Mouse (Mus musculus) limb, embryonic 14.5 days (tissue): ENCODE data around the gene Ap2a1. TPM values are rescaled to one million over a fixed set of nuclear protein-coding genes. Genes with fewer than 3 reads are reported as not detected.

Experiments used
- ATAC-seq: fragments of 200-750 bp; cut with Nextera tagmentation; 2 replicates; pipeline ENCODE4 v1.8.0; 2017; ENCODE audit warnings: low read depth, moderate number of reproducible peaks, moderate TSS enrichment; ENCODE audit not compliant: low FRiP score
- DNase-seq: peaks from one replicate; pipeline ENCODE4 v3.0.0-alpha.2; 2015; ENCODE audit warnings: low spot score
- H3K27ac ChIP-seq: fragments of 300-500 bp; sonication (generic); replicated peaks from 2 replicates; pipeline ENCODE4 v1.5.1; 2014; ENCODE audit warnings: low read depth, mild to moderate bottlenecking, low read length, moderate library complexity, mixed read lengths
- H3K27me3 ChIP-seq: fragments of 300-500 bp; sonication (generic); 2 replicates; pipeline ENCODE4 v1.6.1; 2014; ENCODE audit warnings: low read length, mixed read lengths; ENCODE audit not compliant: control insufficient read depth, insufficient read depth
- H3K36me3 ChIP-seq: fragments of 300-500 bp; sonication (generic); 2 replicates; pipeline ENCODE4 v1.6.1; 2014; ENCODE audit warnings: mild to moderate bottlenecking, low read length, moderate library complexity, mixed read lengths; ENCODE audit not compliant: control insufficient read depth, insufficient read depth
- H3K4me1 ChIP-seq: fragments of 300-500 bp; sonication (generic); 2 replicates; pipeline ENCODE4 v1.6.1; 2014; ENCODE audit warnings: antibody characterized with exemption, low read length, mixed read lengths; ENCODE audit not compliant: control insufficient read depth, insufficient read depth
- H3K4me2 ChIP-seq: fragments of 300-500 bp; sonication (generic); replicated peaks from 2 replicates; pipeline ENCODE4 v1.6.1; 2014; ENCODE audit warnings: low read depth, mild to moderate bottlenecking, low read length, moderate library complexity; ENCODE audit not compliant: severe bottlenecking
- H3K4me3 ChIP-seq: fragments of 300-500 bp; sonication (generic); replicated peaks from 2 replicates; pipeline ENCODE4 v1.5.1; 2014; ENCODE audit warnings: low read length
- H3K9ac ChIP-seq: fragments of 300-500 bp; sonication (generic); 2 replicates; pipeline ENCODE4 v1.6.1; 2014; ENCODE audit warnings: mild to moderate bottlenecking, low read depth, low read length, moderate library complexity; ENCODE audit not compliant: severe bottlenecking
- H3K9me3 ChIP-seq: fragments of 300-500 bp; sonication (generic); 2 replicates; pipeline ENCODE4 v1.6.1; 2016; ENCODE audit warnings: low read length; ENCODE audit not compliant: control insufficient read depth
- POLR2A ChIP-seq: fragments of 200-500 bp; IDR thresholded peaks from 2 replicates; pipeline ENCODE4 v1.8.0; 2012; ENCODE audit warnings: inconsistent platforms, mild to moderate bottlenecking, moderate library complexity, borderline replicate concordance; ENCODE audit not compliant: insufficient read depth, insufficient read length; ENCODE audit errors: extremely low read depth
- WGBS: fragments of 180-500 bp; shearing (Covaris S2); extraction: QIAGEN DNeasy Blood & Tissue Kit; methylation state at CpG from one replicate; pipeline ENCODE4 v1.1.7; 2014; 5-methylcytosine and 5-hydroxymethylcytosine counted together
- polyA plus RNA-seq, 2 experiments: library from polyadenylated mRNA; depleted of rRNA in 1 of 2; stranded (reverse) in 1 of 2; unstranded in 1 of 2; fragments of >200 nt; fragmentation: Nextera tagmentation in 1 of 2; extraction: Ambion mirVana in 1 of 2; gene quantifications; 2 replicates each; pipeline versions ENCODE4 v1.2.1 to v1.2.3; 2012 to 2014

The Ap2a1 gene
- polyA plus RNA-seq, 2 experiments, result 75.7 to 113 TPM

DNA sequence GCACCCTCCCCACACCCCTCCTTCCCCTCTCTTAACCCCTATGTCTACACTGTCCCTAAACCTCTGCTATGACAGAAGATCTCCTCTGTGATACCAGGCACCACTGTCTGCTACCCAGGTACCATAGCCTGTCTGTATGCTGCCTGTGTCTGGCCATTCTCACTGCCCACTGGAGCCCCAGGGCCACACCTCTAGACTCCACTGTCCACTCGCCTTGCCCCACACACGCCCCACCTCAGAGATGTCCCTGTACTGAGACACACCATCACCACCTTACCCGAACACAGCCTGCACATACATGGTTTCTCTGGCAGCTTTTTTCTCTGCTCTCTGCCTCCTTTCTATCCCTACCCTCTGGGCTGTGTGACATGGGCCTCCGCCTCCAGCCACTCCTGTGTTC lies 12.4 kb downstream of the Ap2a1 start:
- peaks cover 54% of the 10 kb centered on the region for H3K36me3 ChIP-seq
- ATAC-seq, result no peak
- no peaks in the 10 kb centered on the region for H3K9me3 ChIP-seq
- no peak overlapping the region for H3K4me3 ChIP-seq
- H3K4me2 ChIP-seq, result no peak overlapping the region
- H3K27me3 ChIP-seq, result no peaks in the 10 kb centered on the region
- DNase-seq, result no peak
- WGBS, result 97% methylated on average over 4 of the region's 4 CpGs
- TF ChIP-seq POLR2A, result no peak
- no peak overlapping the region for H3K27ac ChIP-seq
- H3K4me1 ChIP-seq, result no peaks in the 10 kb centered on the region
- H3K9ac ChIP-seq, result no peak overlapping the region

DNA sequence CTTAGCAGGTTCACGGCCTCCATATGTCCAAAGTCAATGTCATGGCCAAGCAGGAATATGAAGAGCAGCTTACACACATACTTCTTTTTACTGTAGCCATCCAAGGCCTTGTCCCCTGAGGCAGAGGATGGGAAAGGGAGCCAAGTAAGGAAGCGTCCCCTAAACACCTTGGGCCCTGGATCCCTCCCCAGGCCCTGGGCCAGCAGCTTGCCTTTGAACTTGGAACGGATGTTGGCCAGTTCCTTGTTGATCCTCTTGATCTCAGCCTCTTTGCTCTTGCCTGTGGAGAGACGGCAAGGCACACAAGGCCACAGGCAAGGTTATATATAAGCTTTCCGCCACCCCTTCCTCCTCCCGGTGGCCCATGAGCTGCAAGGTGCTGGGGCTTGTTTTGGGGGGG lies 13.1 kb downstream of the Ap2a1 start:
- Histone ChIP-seq H3K27me3 (no peaks in the 10 kb centered on the region), H3K4me3 (no peak overlapping the region), H3K27ac (no peak overlapping the region), H3K4me2 (no peak overlapping the region), H3K36me3 (peaks cover 58% of the 10 kb centered on the region), H3K9me3 (no peaks in the 10 kb centered on the region), H3K4me1 (no peaks in the 10 kb centered on the region), H3K9ac (no peak overlapping the region)
- 83% methylated on average over 6 of the region's 6 CpGs for WGBS
- ATAC-seq, result no peak
- DNase-seq, result no peak
- TF ChIP-seq POLR2A, result no peak

GRCm38 (mm10) chr7:44915314-44915713 lies 14.0 kb downstream of the Ap2a1 start:
- H3K4me2 ChIP-seq, result no peak overlapping the region
- no peak for TF ChIP-seq POLR2A
- no peaks in the 10 kb centered on the region for H3K9me3 ChIP-seq
- H3K27ac ChIP-seq, result no peak overlapping the region
- no peak for DNase-seq
- ATAC-seq, result no peak
- H3K9ac ChIP-seq, result no peak overlapping the region
- no peaks in the 10 kb centered on the region for H3K27me3 ChIP-seq
- H3K4me3 ChIP-seq, result no peak overlapping the region
- WGBS, result 90% methylated on average over 9 of the region's 9 CpGs
- peaks cover 66% of the 10 kb centered on the region for H3K36me3 ChIP-seq
- H3K4me1 ChIP-seq, result no peaks in the 10 kb centered on the region

GRCm38 (mm10) chr7:44914396-44914795 lies 14.9 kb downstream of the Ap2a1 start:
- Histone ChIP-seq H3K36me3 (peaks cover 67% of the 10 kb centered on the region), H3K4me1 (no peaks in the 10 kb centered on the region), H3K9ac (no peak overlapping the region), H3K4me3 (no peak overlapping the region), H3K27me3 (no peaks in the 10 kb centered on the region), H3K27ac (no peak overlapping the region), H3K9me3 (no peaks in the 10 kb centered on the region), H3K4me2 (no peak overlapping the region)
- 91% methylated on average over 2 of the region's 2 CpGs for WGBS
- DNase-seq, result no peak
- no peak for ATAC-seq
- TF ChIP-seq POLR2A, result no peak

GRCm38 (mm10) chr7:44908706-44909476 lies 20.4 kb downstream of the Ap2a1 start:
- no peak overlapping the region for H3K4me3 ChIP-seq
- H3K27me3 ChIP-seq, result no peaks in the 10 kb centered on the region
- TF ChIP-seq POLR2A, result no peak
- no peaks in the 10 kb centered on the region for H3K4me1 ChIP-seq
- H3K27ac ChIP-seq, result no peak overlapping the region
- DNase-seq (no peak), ATAC-seq (no peak)
- WGBS, result 90% methylated on average over 15 of the region's 15 CpGs
- peaks cover 99% of the 10 kb centered on the region for H3K36me3 ChIP-seq
- no peak overlapping the region for H3K4me2 ChIP-seq
- no peak overlapping the region for H3K9ac ChIP-seq
- H3K9me3 ChIP-seq, result no peaks in the 10 kb centered on the region
